ENCODE assay signal across 21 mouse cellular contexts in genomic region chr1:150216672-150217071, GRCm38 (mm10).
DNase-seq lines count a peak whose midpoint lies in the region; ATAC-seq and TF ChIP-seq lines count a peak whose summit lies in the region.
"Had no signal": no experiment of that assay in that cellular context is flagged by ENCODE, and none has a peak within 500 bp of the region (broad histone marks: within the 10 kb centered on the region; RNA-seq: fewer than 3 reads in every experiment).

No protein-coding gene starts in this region.

- TF ChIP-seq CTCF in lung, embryonic 14.5 days (IDR thresholded peaks at IDR 0.05; ENCODE audit: low read depth), result no peak

- H3K4me3 ChIP-seq in lung, embryonic 14.5 days (ENCODE audit: low read depth, low read length), result no peak overlapping the region
- H3K4me3 ChIP-seq in lung, embryonic 16.5 days (ENCODE audit: low read length), result no peak overlapping the region
- H3K4me3 ChIP-seq: embryonic facial prominence, embryonic 12.5 days; embryonic facial prominence, embryonic 15.5 days; erythroblast, embryonic 14.5 days; forebrain, embryonic 10.5 days; forebrain, embryonic 12.5 days had no signal

- H3K4me2 ChIP-seq in lung, embryonic 14.5 days, result no peak overlapping the region
- no peak overlapping the region for H3K4me2 ChIP-seq in lung, embryonic 16.5 days (ENCODE audit: low read depth, low read length)
- H3K4me2 ChIP-seq: embryonic facial prominence, embryonic 12.5 days; embryonic facial prominence, embryonic 15.5 days; forebrain, embryonic 12.5 days had no signal

- no peak overlapping the region for H3K27ac ChIP-seq in lung, embryonic 14.5 days (ENCODE audit: low read depth)
- no peak overlapping the region for H3K27ac ChIP-seq in lung, embryonic 16.5 days (ENCODE audit: low read length)
- H3K27ac ChIP-seq: embryonic facial prominence, embryonic 12.5 days; embryonic facial prominence, embryonic 15.5 days; forebrain, embryonic 10.5 days; forebrain, embryonic 12.5 days had no signal

- 68% methylated on average over 3 of the region's 3 CpGs for WGBS in lung, embryonic 14.5 days
- 50% methylated on average over 3 of the region's 3 CpGs for WGBS in lung, embryonic 16.5 days

- no peaks in the 10 kb centered on the region for H3K36me3 ChIP-seq in lung, embryonic 14.5 days (ENCODE audit: insufficient read depth)
- H3K36me3 ChIP-seq in lung, embryonic 16.5 days (ENCODE audit: control insufficient read depth, insufficient read depth, low read length), result no peaks in the 10 kb centered on the region
- H3K36me3 ChIP-seq: embryonic facial prominence, embryonic 12.5 days; embryonic facial prominence, embryonic 15.5 days; forebrain, embryonic 10.5 days; forebrain, embryonic 12.5 days had no signal

- H3K27me3 ChIP-seq in lung, embryonic 14.5 days (ENCODE audit: insufficient read depth, low read length), result no peaks in the 10 kb centered on the region
- H3K27me3 ChIP-seq in lung, embryonic 16.5 days (ENCODE audit: control insufficient read depth, insufficient read depth, low read depth, low read length), result no peaks in the 10 kb centered on the region
- H3K27me3 ChIP-seq: embryonic facial prominence, embryonic 12.5 days; embryonic facial prominence, embryonic 15.5 days; forebrain, embryonic 12.5 days had no signal

- no peaks in the 10 kb centered on the region for H3K9me3 ChIP-seq in lung, embryonic 14.5 days (ENCODE audit: low read depth, low read length)
- H3K9me3 ChIP-seq in lung, embryonic 16.5 days (ENCODE audit: control insufficient read depth, low read length), result no peaks in the 10 kb centered on the region
- H3K9me3 ChIP-seq: embryonic facial prominence, embryonic 12.5 days; embryonic facial prominence, embryonic 15.5 days; forebrain, embryonic 10.5 days; forebrain, embryonic 12.5 days had no signal

- peak; percentile 52; the same call in 1 of the 2 replicates for ATAC-seq in lung, embryonic 14.5 days (ENCODE audit: insufficient read depth)
- peak; percentile 74 for ATAC-seq in lung, embryonic 16.5 days (ENCODE audit: low read depth)
- ATAC-seq: forebrain, embryonic 14.5 days; forebrain, embryonic 16.5 days had no signal

- H3K9ac ChIP-seq in lung, embryonic 14.5 days, result no peak overlapping the region
- no peak overlapping the region for H3K9ac ChIP-seq in lung, embryonic 16.5 days (ENCODE audit: low read length)
- H3K9ac ChIP-seq: embryonic facial prominence, embryonic 12.5 days; embryonic facial prominence, embryonic 15.5 days; forebrain, embryonic 12.5 days had no signal

- DNase-seq in lung, embryonic 14.5 days, result peak; percentile 47
- no peak for DNase-seq in lung, postnatal 25 days (ENCODE audit: low spot score)
- DNase-seq in lung, postnatal 10 days, result no peak
- DNase-seq: adrenal gland, adult 2 months; adrenal gland, postnatal 10 days; adrenal gland, postnatal 25 days; cerebellum, adult 11 months; cerebellum, adult 18-20 months; cerebellum, adult 8-10 months; cerebellum, adult 9-11 months; cerebellum, postnatal 14 days; cerebellum, postnatal 36 days; embryo, embryonic 11 days had no signal

- H3K4me1 ChIP-seq in lung, embryonic 14.5 days (ENCODE audit: insufficient read depth), result no peaks in the 10 kb centered on the region
- H3K4me1 ChIP-seq in lung, embryonic 16.5 days (replicated peaks; ENCODE audit: control insufficient read depth, insufficient read depth, low read length), result no peaks in the 10 kb centered on the region
- H3K4me1 ChIP-seq: embryonic facial prominence, embryonic 12.5 days; embryonic facial prominence, embryonic 15.5 days; forebrain, embryonic 10.5 days; forebrain, embryonic 12.5 days had no signal
